Mouse (Mus musculus) olfactory bulb, adult 2 months (tissue): Measurements from ENCODE around the gene Tnfaip8l1.

Experiments
- CTCF ChIP-seq: fragments of 200-500 bp; IDR thresholded peaks from 2 replicates; pipeline ENCODE4 v1.5.1; 2012; ENCODE audit warnings: low read depth, mild to moderate bottlenecking, low read length, moderate library complexity; ENCODE audit not compliant: insufficient read depth
- POLR2A ChIP-seq: fragments of 200-500 bp; IDR thresholded peaks from 2 replicates; pipeline ENCODE4 v1.6.1; 2012; ENCODE audit warnings: mild to moderate bottlenecking, low read depth, low read length, moderate library complexity; ENCODE audit not compliant: insufficient read depth

GRCm38 (mm10) chr17:56123681-56124340 is 38.5 kb upstream of the Tnfaip8l1 start:
- TF ChIP-seq POLR2A (no peak), CTCF (no peak)
